Comparison of ENCODE assay signal across 8 mouse cellular contexts in genomic region chr10:26919307-26919977, GRCm38 (mm10).
DNase-seq lines count a peak whose midpoint lies in the region; ATAC-seq and TF ChIP-seq lines count a peak whose summit lies in the region.

No protein-coding gene starts in this region.

- TF ChIP-seq CTCF in gastrocnemius, adult 2 months (IDR thresholded peaks at IDR 0.05) = peak; percentile 80
- peak; percentile 82 for TF ChIP-seq CTCF in intestine, postnatal 0 days (IDR thresholded peaks at IDR 0.05; ENCODE audit: low read depth)

- intact Hi-C loops in gastrocnemius, adult 2 months (cut with DNase I) = loop anchor here (2.0 kb wide), 1 partner anchor 75 kb away; no protein-coding TSS in a partner anchor
- intact Hi-C loops in left cerebral cortex, postnatal 25 days (cut with DNase I) = loop anchor here (2.0 to 10.0 kb wide), 2 partner anchors 75 to 1925 kb away; no protein-coding TSS in a partner anchor

- WGBS in forebrain, embryonic 11.5 days = 49% methylated on average over 5 of the region's 5 CpGs
- WGBS in intestine, postnatal 0 days = 31% methylated on average over 5 of the region's 5 CpGs
- WGBS in midbrain, embryonic 12.5 days = 35% methylated on average over 5 of the region's 5 CpGs

- no peaks in the 10 kb centered on the region for H3K27me3 ChIP-seq in forebrain, embryonic 11.5 days (ENCODE audit: control insufficient read depth, insufficient read depth, low read length)
- H3K27me3 ChIP-seq in intestine, postnatal 0 days (replicated peaks; ENCODE audit: control insufficient read depth, insufficient read depth, low read length) = no peaks in the 10 kb centered on the region
- no peaks in the 10 kb centered on the region for H3K27me3 ChIP-seq in midbrain, embryonic 12.5 days

- H3K9me3 ChIP-seq in forebrain, embryonic 11.5 days (ENCODE audit: control insufficient read depth, low read length) = no peaks in the 10 kb centered on the region
- no peaks in the 10 kb centered on the region for H3K9me3 ChIP-seq in intestine, postnatal 0 days (ENCODE audit: control insufficient read depth)
- H3K9me3 ChIP-seq in midbrain, embryonic 12.5 days = no peaks in the 10 kb centered on the region

- ATAC-seq in forebrain, embryonic 11.5 days (replicated peaks; ENCODE audit: low FRiP score) = peak; percentile 61; the same call in 1 of the 2 replicates
- ATAC-seq in intestine, postnatal 0 days = no peak
- peak; percentile 41 for ATAC-seq in midbrain, embryonic 12.5 days (ENCODE audit: low FRiP score, low read depth)

- DNase-seq in gastrocnemius, adult 2 months = peak; percentile 22
- no peak for DNase-seq in gastrocnemius, postnatal 25 days
- DNase-seq in adrenal gland, postnatal 10 days = peak; percentile 56
- no peak for DNase-seq in forebrain, embryonic 11.5 days (ENCODE audit: low spot score)
- peak; percentile 59 to 82 for DNase-seq in left cerebral cortex, postnatal 25 days (ENCODE audit: low spot score in 2 of 2)
- peak; percentile 41 for DNase-seq in thymus, postnatal 0 days (ENCODE audit: low spot score)

- H3K27ac ChIP-seq in gastrocnemius, adult 2 months = no peak overlapping the region
- H3K27ac ChIP-seq in forebrain, embryonic 11.5 days (ENCODE audit: low read depth, low read length) = no peak overlapping the region
- H3K27ac ChIP-seq in intestine, postnatal 0 days (ENCODE audit: low read depth, low read length) = no peak overlapping the region
- H3K27ac ChIP-seq in midbrain, embryonic 12.5 days (replicated peaks) = no peak overlapping the region

- H3K4me3 ChIP-seq in gastrocnemius, adult 2 months = no peak overlapping the region
- no peak overlapping the region for H3K4me3 ChIP-seq in forebrain, embryonic 11.5 days (ENCODE audit: low read depth, low read length)
- H3K4me3 ChIP-seq in intestine, postnatal 0 days (ENCODE audit: low read depth, low read length) = no peak overlapping the region
- no peak overlapping the region for H3K4me3 ChIP-seq in midbrain, embryonic 12.5 days

- H3K4me2 ChIP-seq in forebrain, embryonic 11.5 days (ENCODE audit: low read depth, low read length, severe bottlenecking) = no peak overlapping the region
- H3K4me2 ChIP-seq in intestine, postnatal 0 days (replicated peaks; ENCODE audit: low read depth) = no peak overlapping the region
- H3K4me2 ChIP-seq in midbrain, embryonic 12.5 days (replicated peaks) = no peak overlapping the region

- no peaks in the 10 kb centered on the region for H3K36me3 ChIP-seq in forebrain, embryonic 11.5 days (ENCODE audit: control insufficient read depth, insufficient read depth, low read length)
- H3K36me3 ChIP-seq in intestine, postnatal 0 days (ENCODE audit: control insufficient read depth, insufficient read depth) = 0 out of 2 replicates have a peak, but pooled peaks cover 5% of the 10 kb centered on the region
- no peaks in the 10 kb centered on the region for H3K36me3 ChIP-seq in midbrain, embryonic 12.5 days

- no peak overlapping the region for H3K9ac ChIP-seq in forebrain, embryonic 11.5 days (ENCODE audit: low read length)
- H3K9ac ChIP-seq in intestine, postnatal 0 days (ENCODE audit: low read depth, low read length) = no peak overlapping the region
- no peak overlapping the region for H3K9ac ChIP-seq in midbrain, embryonic 12.5 days (replicated peaks)

- no peaks in the 10 kb centered on the region for H3K4me1 ChIP-seq in forebrain, embryonic 11.5 days (replicated peaks; ENCODE audit: control insufficient read depth, insufficient read depth, low read length)
- no peaks in the 10 kb centered on the region for H3K4me1 ChIP-seq in intestine, postnatal 0 days (replicated peaks; ENCODE audit: control insufficient read depth, insufficient read depth, low read length)
- no peaks in the 10 kb centered on the region for H3K4me1 ChIP-seq in midbrain, embryonic 12.5 days

Comparison
In these comparisons a context has a peak if more than half of its experiments do, and no peak if none do; other contexts are left out.
1. DNase-seq: peak in gastrocnemius, adult 2 months (single experiment), adrenal gland, postnatal 10 days (single experiment), left cerebral cortex, postnatal 25 days (2 of 2) and thymus, postnatal 0 days (single experiment); none in gastrocnemius, postnatal 25 days (single experiment) and forebrain, embryonic 11.5 days (single experiment).